Mouse (Mus musculus) left cerebral cortex, postnatal 36 days (tissue): ENCODE measurements around the gene Ccdc124. TPM values are rescaled to one million over a fixed set of nuclear protein-coding genes. Genes with fewer than 3 reads are reported as not detected.
"Not testable (repeated sequence)": the region's sequence is repeated elsewhere in the genome, so short reads cannot be mapped to it uniquely, and the experiment has no call there.

Experiments
- DNase-seq, 2 experiments: peaks; one replicate each; pipeline ENCODE4 v3.0.0; 2021 to 2022; ENCODE audit warnings: low spot score in 2 of 2, mixed read lengths in 1 of 2
- intact Hi-C: fragments of 180-260 bp; cut with DNase I; formaldehyde crosslinking; loops from one replicate; pipeline ENCODE4 v1.15.1; 2025
- total RNA-seq, 2 experiments: library from RNA; stranded (reverse); gene quantifications; 2 replicates each; pipeline ENCODE4 v1.2.3; 2021

Gene Ccdc124
- total RNA-seq, 2 experiments from 2014 or later: 88.6 to 108 TPM

GRCm38 (mm10) chr8:70897021-70897680, 23.4 kb upstream of the Ccdc124 start, which contains the start of gene Rpl18a:
TSS of gene Rpl18a (minus strand) at chr8:70897412.
- peak; percentile 93 to 97 for DNase-seq
- intact Hi-C loops: loop anchor here (5.0 to 10.0 kb wide), 2 partner anchors 308 to 470 kb away; partner anchors contain the start of gene Use1

- intact Hi-C loops: loop anchor here (5.0 to 10.0 kb wide), 2 partner anchors 308 to 471 kb away; partner anchors contain the start of gene Use1
- DNase-seq: no peak
Measured at GRCm38 (mm10) chr8:70896316-70897020, 22.7 kb upstream of the Ccdc124 start.

GRCm38 (mm10) chr8:70895571-70896259, 22.0 kb upstream of the Ccdc124 start:
- DNase-seq: not testable (repeated sequence)
- intact Hi-C loops: loop anchor here (5.0 to 10.0 kb wide), 2 partner anchors 309 to 472 kb away; partner anchors contain the start of gene Use1

DNA sequence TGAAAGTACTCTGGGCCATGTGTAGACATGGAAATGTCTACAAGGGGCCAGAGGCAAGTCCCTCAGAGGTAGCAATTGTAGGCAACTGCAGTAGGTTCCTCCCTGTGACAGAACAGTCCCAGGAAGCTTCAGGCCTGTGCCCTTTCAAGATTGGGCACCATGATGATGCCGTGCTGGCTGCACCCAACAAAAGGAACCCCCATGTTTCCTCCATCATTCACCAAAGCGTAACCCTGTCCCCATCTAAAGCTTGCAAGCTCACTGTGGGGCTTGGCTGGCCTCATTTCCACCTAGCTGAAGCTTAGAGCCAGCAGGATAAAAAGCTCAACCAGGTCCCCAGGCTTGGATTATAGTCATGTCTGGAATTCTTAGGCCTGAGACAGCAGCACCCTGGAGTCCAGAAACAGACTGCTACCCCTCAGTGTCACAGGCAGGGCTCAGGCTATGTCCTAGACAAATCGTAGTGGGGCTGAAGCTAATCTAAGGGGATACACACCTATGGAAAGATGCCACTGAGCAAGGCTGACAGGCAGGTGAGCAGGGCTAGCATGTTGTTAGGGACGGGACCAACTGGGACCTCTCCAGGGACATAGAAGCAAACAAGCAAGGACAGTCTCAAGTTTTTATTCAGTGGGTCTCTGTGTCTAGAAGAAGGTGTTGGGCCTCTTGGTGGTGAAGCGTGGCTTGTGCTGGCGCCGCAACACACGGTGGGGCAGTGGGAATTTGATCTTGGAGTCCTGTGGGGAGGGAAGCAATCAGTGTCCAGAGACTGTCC, 21.2 kb upstream of the Ccdc124 start:
- intact Hi-C loops: loop anchor here (5.0 to 10.0 kb wide), 2 partner anchors 310 to 472 kb away; partner anchors contain the start of gene Use1
- no peak for DNase-seq

DNA sequence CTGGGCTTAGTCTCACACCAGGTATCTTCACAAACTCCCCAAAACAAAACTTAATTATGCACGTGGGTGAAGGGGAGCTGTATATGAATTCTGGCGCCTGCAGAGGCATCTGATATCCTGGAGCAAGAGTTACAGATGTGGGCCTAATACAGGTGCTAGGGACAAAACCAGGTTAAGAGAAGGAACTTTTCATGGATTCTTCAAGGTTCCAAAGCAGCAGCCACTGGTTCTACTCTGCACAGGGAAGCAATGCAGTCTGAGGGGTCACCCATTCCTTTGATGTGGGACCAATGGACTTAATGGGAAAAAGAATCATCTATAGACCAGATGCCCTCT, 20.6 kb upstream of the Ccdc124 start:
- intact Hi-C loops: loop anchor here (10.0 kb wide), 1 partner anchor 310 kb away; no protein-coding TSS in a partner anchor
- no peak for DNase-seq

DNA sequence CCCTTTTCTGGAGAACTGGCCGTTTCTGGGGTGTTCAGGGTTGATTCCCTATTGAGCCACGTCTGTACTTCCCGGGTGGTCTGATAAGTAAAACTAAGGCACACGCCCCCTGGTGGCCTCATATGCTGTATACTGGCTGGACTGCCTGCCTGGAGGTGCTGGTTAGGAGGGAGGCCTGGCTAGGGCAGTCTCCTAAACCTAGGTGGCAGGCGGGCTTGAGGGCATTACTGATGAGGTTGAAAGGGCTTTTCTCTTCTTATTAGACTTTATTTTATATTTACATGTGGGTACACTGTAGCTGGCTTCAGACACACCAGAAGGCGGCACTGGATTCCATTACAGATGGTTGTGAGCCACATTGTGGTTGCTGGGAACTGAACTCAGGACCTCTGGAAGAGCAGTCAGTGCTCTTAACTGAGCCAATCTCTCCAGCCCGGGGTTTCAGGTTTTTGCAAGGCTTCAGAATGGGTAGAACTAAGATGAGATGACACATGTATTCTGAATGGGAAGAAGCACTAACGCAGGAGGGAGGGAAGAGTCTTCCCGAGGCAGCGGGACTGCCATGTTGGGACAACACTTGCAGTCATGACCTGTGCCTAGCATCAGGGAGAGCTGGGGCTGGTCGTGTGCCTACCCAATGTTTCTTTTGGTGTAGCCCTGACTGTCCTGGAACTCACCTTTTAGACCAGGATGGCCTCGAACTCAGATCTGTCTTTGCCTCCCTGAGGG, 20.1 kb upstream of the Ccdc124 start:
- intact Hi-C loops: loop anchor here (1.0 to 10.0 kb wide), 2 partner anchors 21 to 311 kb away; partner anchors contain the start of gene Ccdc124
- DNase-seq: peak in 1 of 2 experiments; percentile 56

GRCm38 (mm10) chr8:70892896-70893655, 19.3 kb upstream of the Ccdc124 start:
- intact Hi-C loops: loop anchor here (1.0 to 10.0 kb wide), 2 partner anchors 20 to 312 kb away; partner anchors contain the start of gene Ccdc124

GRCm38 (mm10) chr8:70892022-70892895, 18.5 kb upstream of the Ccdc124 start, which contains the start of gene Slc5a5:
TSS of gene Slc5a5 (minus strand) at chr8:70892757.
- DNase-seq: no peak
- intact Hi-C loops: loop anchor here (10.0 kb wide), 1 partner anchor 313 kb away; no protein-coding TSS in a partner anchor

More at GRCm38 (mm10) chr8:70892896-70893655, 19.3 kb upstream of the Ccdc124 start:
- DNase-seq: no peak

- intact Hi-C loops: loop anchor here (10.0 kb wide), 1 partner anchor 313 kb away; no protein-coding TSS in a partner anchor
- no peak for DNase-seq
Measured at GRCm38 (mm10) chr8:70891356-70891755, 17.6 kb upstream of the Ccdc124 start.

- DNase-seq: no peak
- intact Hi-C loops: loop anchor here (10.0 kb wide), 1 partner anchor 314 kb away; no protein-coding TSS in a partner anchor
Measured at GRCm38 (mm10) chr8:70890656-70891055, 16.9 kb upstream of the Ccdc124 start.

GRCm38 (mm10) chr8:70887669-70888068, 13.9 kb upstream of the Ccdc124 start:
- no peak for DNase-seq
- intact Hi-C loops: no loop called here

GRCm38 (mm10) chr8:70885612-70886011, 11.9 kb upstream of the Ccdc124 start:
- intact Hi-C loops: no loop called here
- DNase-seq: no peak

DNA sequence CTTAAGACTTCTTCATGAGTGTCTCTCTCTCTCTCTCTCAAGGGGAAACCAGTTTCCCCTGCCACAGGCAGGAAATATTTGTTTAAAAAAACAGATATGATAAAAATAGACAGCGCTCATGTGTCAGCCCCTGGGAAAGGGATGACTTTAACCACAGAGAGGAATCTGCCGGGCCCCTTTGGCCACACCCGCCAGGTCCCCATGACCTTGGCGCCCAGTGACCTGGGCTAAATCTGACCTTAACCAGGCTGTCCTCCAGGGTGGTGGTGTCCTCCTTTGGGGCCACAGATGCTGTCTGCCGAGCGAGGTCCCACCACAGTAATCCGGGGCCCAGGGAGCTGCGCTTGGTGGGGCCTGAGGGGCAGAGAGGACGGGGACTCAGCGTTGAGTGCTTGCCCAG, 10.9 kb upstream of the Ccdc124 start:
- intact Hi-C loops: no loop called here
- DNase-seq: no peak

DNA sequence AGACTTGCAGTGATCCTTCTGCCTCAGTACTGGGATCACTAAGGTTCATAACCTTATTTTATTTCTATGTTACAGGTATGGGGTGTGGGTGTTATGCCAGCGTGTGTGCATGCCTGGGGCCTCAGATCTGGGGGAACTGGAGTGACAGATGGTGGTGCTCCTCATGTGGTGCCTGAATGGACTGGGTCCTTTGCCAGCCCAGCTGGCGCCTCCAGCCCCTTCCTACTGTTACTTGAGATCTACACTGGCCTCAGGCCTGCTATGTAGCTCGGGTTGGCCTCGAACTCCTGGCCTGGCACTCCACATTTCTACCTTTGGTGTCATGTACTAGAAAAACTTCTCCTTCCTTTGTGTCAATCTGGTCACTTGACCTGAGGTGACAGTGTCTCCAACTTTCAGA, 10.5 kb upstream of the Ccdc124 start:
- DNase-seq: no peak
- intact Hi-C loops: no loop called here

DNA sequence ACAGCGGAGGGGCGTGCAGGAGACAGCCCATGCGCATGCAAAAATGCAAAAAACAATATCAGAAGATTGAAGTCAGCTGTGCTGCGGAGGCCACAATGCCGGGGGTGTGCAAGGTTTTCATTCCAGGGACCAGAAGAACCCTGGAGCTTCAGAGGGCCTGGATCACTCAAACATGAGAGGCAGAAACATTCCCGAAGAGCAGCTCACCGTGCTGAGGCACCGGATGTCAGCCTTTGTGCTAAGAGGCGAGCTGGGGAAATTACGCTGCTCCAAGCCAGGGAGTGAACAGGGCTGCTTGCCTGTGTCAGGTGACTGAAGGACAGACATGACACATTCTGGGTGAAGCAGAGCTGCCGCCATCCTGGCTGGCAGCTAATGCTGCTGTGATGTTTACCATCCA, 6.8 kb upstream of the Ccdc124 start:
- intact Hi-C loops: no loop called here
- DNase-seq: no peak

GRCm38 (mm10) chr8:70880126-70880525, 6.4 kb upstream of the Ccdc124 start:
- intact Hi-C loops: no loop called here
- peak in 1 of 2 experiments; percentile 37 for DNase-seq

DNA sequence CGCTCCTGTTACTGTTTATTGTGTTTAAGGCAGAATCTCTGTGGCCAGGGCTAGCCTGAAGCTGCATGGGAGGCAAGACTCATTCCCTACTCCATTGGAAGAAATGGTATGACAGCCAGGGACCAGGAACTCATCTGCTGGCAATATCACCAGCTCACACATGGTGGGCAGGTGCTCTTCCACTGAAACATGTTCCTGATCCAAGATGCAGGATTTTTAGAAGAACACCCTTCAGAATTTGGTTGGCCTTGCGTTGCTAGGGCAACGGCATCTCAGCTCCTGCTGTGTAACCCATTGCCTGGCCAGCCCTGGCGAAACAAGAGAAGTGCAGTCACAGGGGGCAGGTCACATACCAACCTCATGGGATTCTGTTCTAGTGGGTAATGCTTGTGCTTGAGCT, 5.8 kb upstream of the Ccdc124 start:
- intact Hi-C loops: no loop called here
- no peak for DNase-seq
